Mouse (Mus musculus) C2C12 (cell line): ENCODE measurements around the gene 1700034J05Rik. TPM values are rescaled to one million over a fixed set of nuclear protein-coding genes. Genes with fewer than 3 reads are reported as not detected.

Experiments
- H3K27me3 ChIP-seq: one replicate; pipeline ENCODE4 v1.6.1; 2011; ENCODE audit not compliant: control insufficient read depth, insufficient read depth, insufficient read length
- H3K36me3 ChIP-seq: one replicate; pipeline ENCODE4 v1.6.1; 2011; ENCODE audit not compliant: control insufficient read depth, insufficient read depth
- H3K4me3 ChIP-seq: one replicate; pipeline ENCODE4 v1.5.1; 2011; ENCODE audit warnings: mild to moderate bottlenecking, control low read depth; ENCODE audit not compliant: poor library complexity, insufficient read depth, severe bottlenecking
- H3K79me2 ChIP-seq: one replicate; pipeline ENCODE4 v1.6.1; 2011; ENCODE audit not compliant: control insufficient read depth, insufficient read depth
- H3K79me3 ChIP-seq: one replicate; pipeline ENCODE4 v1.6.1; 2011; ENCODE audit warnings: low read depth, control low read depth
- H3ac ChIP-seq: one replicate; pipeline ENCODE3; 2011; ENCODE audit warnings: low read depth; ENCODE audit not compliant: control insufficient read depth, insufficient read length
- CEBPB ChIP-seq: IDR thresholded peaks from one replicate; pipeline ENCODE4 v1.6.1; 2011; ENCODE audit warnings: low read depth, mild to moderate bottlenecking, control low read depth, moderate library complexity
- CTCF ChIP-seq: IDR thresholded peaks from one replicate; pipeline ENCODE4 v1.5.1; 2011; ENCODE audit not compliant: control insufficient read depth, insufficient read depth, insufficient read length
- FOSL1 ChIP-seq: IDR thresholded peaks from one replicate; pipeline ENCODE4 v1.8.0; 2011; ENCODE audit warnings: mild to moderate bottlenecking, low read length; ENCODE audit not compliant: poor library complexity, insufficient read depth, severe bottlenecking
- MAX ChIP-seq: IDR thresholded peaks from one replicate; pipeline ENCODE4 v1.6.1; 2011; ENCODE audit warnings: mild to moderate bottlenecking, control low read depth
- MYOD1 ChIP-seq: IDR thresholded peaks from one replicate; pipeline ENCODE4 v1.6.1; 2011; ENCODE audit warnings: low read depth; ENCODE audit not compliant: control insufficient read depth, insufficient read length
- MYOG ChIP-seq: IDR thresholded peaks from one replicate; pipeline ENCODE4 v1.6.1; 2011; ENCODE audit not compliant: control insufficient read depth, insufficient read length; ENCODE audit errors: extremely low read depth
- USF1 ChIP-seq: IDR thresholded peaks from one replicate; pipeline ENCODE4 v1.6.1; 2011; ENCODE audit warnings: low read depth, mild to moderate bottlenecking, control low read depth, moderate library complexity
- polyA plus RNA-seq: library from polyadenylated mRNA; unstranded; fragments of >200 nt; fragmentation: generic; extraction: Trizol; gene quantifications from one replicate; pipeline ENCODE4 v1.2.1, GENCODE M21; 2012; ENCODE audit warnings: missing spikeins

Gene 1700034J05Rik
- polyA plus RNA-seq, 1 experiment = 0.07 TPM

DNA sequence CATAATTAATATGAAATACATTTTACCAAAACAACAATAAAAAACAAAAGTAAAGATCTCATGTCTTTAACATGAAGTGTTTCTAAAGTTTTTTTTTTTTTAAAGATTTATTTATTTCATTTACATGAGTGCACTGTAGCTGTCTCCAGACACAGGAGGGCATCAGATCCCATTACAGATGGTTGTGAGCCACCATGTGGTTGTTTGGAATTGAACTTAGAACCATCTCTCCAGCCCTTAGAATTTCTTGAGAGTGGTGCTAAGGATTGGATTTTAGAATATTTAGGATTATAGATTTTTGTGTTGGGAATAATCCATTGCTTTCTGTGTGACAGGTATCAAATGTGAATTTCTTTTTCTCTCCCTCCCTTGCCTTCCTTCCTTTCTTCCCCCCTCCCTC lies 10.2 kb downstream of the 1700034J05Rik start:
- H3K79me3 ChIP-seq = peaks cover 72% of the 10 kb centered on the region
- no peaks in the 10 kb centered on the region for H3K27me3 ChIP-seq
- TF ChIP-seq USF1 (no peak), MAX (no peak), CTCF (no peak), MYOD1 (no peak), FOSL1 (no peak), MYOG (no peak), CEBPB (no peak)
- H3K36me3 ChIP-seq = peaks cover 39% of the 10 kb centered on the region
- no peak overlapping the region for H3K4me3 ChIP-seq
- H3K79me2 ChIP-seq = peaks cover 100% of the 10 kb centered on the region
- H3ac ChIP-seq = no peak overlapping the region

DNA sequence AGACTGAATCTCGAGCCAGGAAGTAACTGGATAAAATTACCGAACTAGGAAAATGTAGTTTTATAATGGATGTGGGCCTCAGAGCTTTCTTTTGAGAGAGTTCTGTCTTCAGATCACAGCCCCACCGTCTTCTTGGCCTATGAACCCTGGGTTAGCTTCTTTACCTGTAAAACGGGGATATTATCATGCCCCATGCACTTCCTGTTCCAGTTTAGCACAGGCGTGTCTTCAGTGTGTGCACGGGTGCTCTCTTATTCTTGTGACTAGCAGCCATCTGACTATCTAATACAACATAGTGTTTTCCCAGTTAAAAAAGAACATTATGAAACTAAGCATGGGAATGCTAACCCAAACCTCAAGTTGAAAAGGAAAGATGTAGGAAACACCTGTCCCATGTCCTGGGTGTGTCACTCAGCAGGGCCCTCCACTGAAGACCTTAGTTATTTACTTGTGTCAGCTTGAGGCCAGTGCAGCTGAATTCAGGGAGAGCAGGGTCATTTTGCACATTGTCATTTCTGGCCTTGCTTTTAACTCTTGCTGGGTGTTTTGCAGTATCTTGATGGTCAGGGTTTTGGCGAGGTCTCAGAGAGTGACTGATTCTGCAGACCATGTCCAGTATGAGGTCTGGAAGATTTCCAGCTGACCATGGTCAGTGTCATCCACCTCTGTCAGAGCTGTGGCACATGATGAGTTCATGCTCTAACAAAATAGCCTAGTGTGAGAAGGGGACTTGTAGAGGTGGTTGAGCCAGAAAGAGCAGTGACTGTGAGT lies 12.5 kb downstream of the 1700034J05Rik start:
- no peak for TF ChIP-seq FOSL1
- peak; percentile 30 for TF ChIP-seq MYOD1
- no peaks in the 10 kb centered on the region for H3K27me3 ChIP-seq
- H3K79me3 ChIP-seq = peaks cover 62% of the 10 kb centered on the region
- H3K36me3 ChIP-seq = peaks cover 47% of the 10 kb centered on the region
- H3K4me3 ChIP-seq = no peak overlapping the region
- peaks cover 98% of the 10 kb centered on the region for H3K79me2 ChIP-seq
- no peak overlapping the region for H3ac ChIP-seq

DNA sequence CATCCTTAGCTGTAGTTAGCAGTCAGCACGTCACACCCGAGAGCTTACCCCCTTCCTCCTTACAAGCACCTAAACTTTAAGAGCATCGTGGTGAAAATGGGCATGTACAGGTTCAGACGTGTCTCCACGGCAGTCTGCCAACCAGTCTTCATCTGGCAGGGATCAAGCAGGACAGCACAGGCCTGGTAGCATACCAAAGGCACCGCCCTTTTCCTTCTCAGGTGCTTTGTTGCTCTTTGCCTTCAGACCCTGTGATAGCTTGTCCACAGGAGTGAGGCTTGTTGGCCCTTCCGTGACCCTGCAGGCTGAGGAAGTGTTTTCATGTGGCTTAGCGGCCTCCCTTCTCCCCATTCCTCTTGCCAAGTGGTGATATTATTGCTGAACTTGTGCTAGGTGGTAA lies 15.2 kb downstream of the 1700034J05Rik start:
- peaks cover 98% of the 10 kb centered on the region for H3K79me2 ChIP-seq
- no peak for TF ChIP-seq CEBPB
- no peak for TF ChIP-seq MYOD1
- no peak for TF ChIP-seq MYOG
- no peak for TF ChIP-seq CTCF
- no peak for TF ChIP-seq USF1
- TF ChIP-seq FOSL1 = no peak
- TF ChIP-seq MAX = no peak
- H3K79me3 ChIP-seq = peaks cover 60% of the 10 kb centered on the region
- H3K27me3 ChIP-seq = no peaks in the 10 kb centered on the region
- H3K36me3 ChIP-seq = peaks cover 50% of the 10 kb centered on the region
- no peak overlapping the region for H3K4me3 ChIP-seq
- H3ac ChIP-seq = no peak overlapping the region

DNA sequence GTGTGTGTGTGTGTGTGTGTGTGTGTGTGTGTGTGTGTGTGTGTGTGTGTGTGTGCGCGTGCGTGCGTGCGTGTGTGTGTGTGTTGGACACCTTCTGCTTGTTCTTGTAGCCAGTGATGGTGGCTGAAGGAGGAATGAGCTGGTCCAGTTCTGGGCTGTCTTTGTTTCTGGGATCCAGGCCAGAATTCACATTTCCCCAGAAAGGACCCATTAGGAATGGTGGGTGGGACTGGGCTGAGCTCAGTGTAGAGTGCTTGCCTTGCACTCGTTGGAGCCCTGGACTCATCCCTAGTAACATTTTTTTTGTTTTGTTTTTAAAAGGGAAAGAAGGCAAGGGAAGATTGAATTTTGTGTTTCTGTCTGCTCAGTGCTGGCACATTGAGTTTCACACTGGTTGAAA lies 18.3 kb downstream of the 1700034J05Rik start:
- H3ac ChIP-seq = no peak overlapping the region
- TF ChIP-seq MYOD1 (no peak), CEBPB (no peak), USF1 (no peak), MAX (no peak), MYOG (no peak), CTCF (no peak), FOSL1 (no peak)
- H3K36me3 ChIP-seq = peaks cover 33% of the 10 kb centered on the region
- peaks cover 60% of the 10 kb centered on the region for H3K79me3 ChIP-seq
- H3K27me3 ChIP-seq = no peaks in the 10 kb centered on the region
- peaks cover 97% of the 10 kb centered on the region for H3K79me2 ChIP-seq
- H3K4me3 ChIP-seq = no peak overlapping the region

- H3K4me3 ChIP-seq = no peak overlapping the region
- peaks cover 68% of the 10 kb centered on the region for H3K79me3 ChIP-seq
- peaks cover 9% of the 10 kb centered on the region for H3K36me3 ChIP-seq
- H3ac ChIP-seq = no peak overlapping the region
- TF ChIP-seq MAX (no peak), USF1 (no peak), CEBPB (no peak), FOSL1 (no peak), MYOD1 (no peak)
- no peaks in the 10 kb centered on the region for H3K27me3 ChIP-seq
- H3K79me2 ChIP-seq = peaks cover 97% of the 10 kb centered on the region
Observed at GRCm38 (mm10) chr6:146933123-146933522, 21.1 kb downstream of the 1700034J05Rik start.

GRCm38 (mm10) chr6:146929031-146929430 lies 25.2 kb downstream of the 1700034J05Rik start:
- Histone ChIP-seq H3K4me3 (no peak overlapping the region), H3ac (no peak overlapping the region), H3K27me3 (no peaks in the 10 kb centered on the region), H3K79me2 (peaks cover 94% of the 10 kb centered on the region), H3K79me3 (peaks cover 68% of the 10 kb centered on the region), H3K36me3 (peaks cover 13% of the 10 kb centered on the region)
- no peak for TF ChIP-seq USF1
- TF ChIP-seq CTCF = no peak
- no peak for TF ChIP-seq CEBPB
- TF ChIP-seq MYOG = no peak
- TF ChIP-seq MYOD1 = no peak
- TF ChIP-seq MAX = no peak
- TF ChIP-seq FOSL1 = no peak
